ENCODE assay signal across 15 mouse cellular contexts in the genomic region with DNA sequence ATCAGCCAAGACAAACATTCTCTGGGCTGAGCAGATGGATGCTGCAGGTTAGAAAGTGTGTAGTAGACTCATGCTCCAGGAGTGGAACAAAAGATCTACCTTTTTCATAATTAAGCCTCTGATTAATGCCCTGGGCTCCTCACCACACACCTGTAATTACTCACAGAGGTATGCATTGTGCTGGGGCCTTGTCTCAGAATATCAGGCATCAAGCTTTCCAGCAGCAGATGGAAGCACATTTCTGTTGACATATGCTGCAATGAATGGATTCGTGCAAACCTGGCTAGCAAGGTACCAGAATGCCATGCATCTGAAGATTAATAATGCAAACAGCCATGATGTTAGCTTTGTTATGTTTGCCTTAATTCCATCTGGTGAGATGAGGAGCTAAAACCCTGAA.
DNase-seq lines count a peak whose midpoint lies in the region; ATAC-seq and TF ChIP-seq lines count a peak whose summit lies in the region.
"Had no signal": no experiment of that assay in that cellular context is flagged by ENCODE, and none has a peak within 500 bp of the region (broad histone marks: within the 10 kb centered on the region; RNA-seq: fewer than 3 reads in every experiment).

No protein-coding gene starts in this region.

- no peak overlapping the region for H3K4me3 ChIP-seq in forebrain, embryonic 13.5 days
- H3K4me3 ChIP-seq in forebrain, embryonic 15.5 days: no peak overlapping the region
- H3K4me3 ChIP-seq in midbrain, postnatal 0 days (ENCODE audit: low read depth, low read length): no peak overlapping the region
- no peak overlapping the region for H3K4me3 ChIP-seq in midbrain, embryonic 11.5 days (ENCODE audit: low read depth, low read length)
- no peak overlapping the region for H3K4me3 ChIP-seq in stomach, postnatal 0 days (ENCODE audit: low read depth, low read length)
- H3K4me3 ChIP-seq: embryonic facial prominence, embryonic 13.5 days; hindbrain, embryonic 10.5 days; midbrain, embryonic 12.5 days; neural tube, embryonic 12.5 days had no signal

- ATAC-seq in forebrain, embryonic 13.5 days: peak; percentile 41; the same call in 1 of the 2 replicates
- no peak for ATAC-seq in forebrain, embryonic 15.5 days (replicated peaks)
- no peak for ATAC-seq in midbrain, postnatal 0 days (ENCODE audit: low FRiP score)
- no peak for ATAC-seq in midbrain, embryonic 11.5 days (ENCODE audit: low FRiP score)
- ATAC-seq in stomach, postnatal 0 days (ENCODE audit: low FRiP score, low TSS enrichment): peak; percentile 72

- no peaks in the 10 kb centered on the region for H3K9me3 ChIP-seq in forebrain, embryonic 13.5 days (replicated peaks)
- H3K9me3 ChIP-seq in forebrain, embryonic 15.5 days: no peaks in the 10 kb centered on the region
- H3K9me3 ChIP-seq in midbrain, postnatal 0 days (ENCODE audit: low read length): no peaks in the 10 kb centered on the region
- H3K9me3 ChIP-seq in midbrain, embryonic 11.5 days (ENCODE audit: control insufficient read depth, low read length): no peaks in the 10 kb centered on the region
- no peaks in the 10 kb centered on the region for H3K9me3 ChIP-seq in stomach, postnatal 0 days (ENCODE audit: control insufficient read depth, low read length)
- H3K9me3 ChIP-seq: embryonic facial prominence, embryonic 13.5 days; hindbrain, embryonic 10.5 days; midbrain, embryonic 12.5 days; neural tube, embryonic 12.5 days had no signal

- no peaks in the 10 kb centered on the region for H3K27me3 ChIP-seq in forebrain, embryonic 13.5 days
- no peaks in the 10 kb centered on the region for H3K27me3 ChIP-seq in forebrain, embryonic 15.5 days
- H3K27me3 ChIP-seq in midbrain, postnatal 0 days (ENCODE audit: insufficient read depth, low read length): no peaks in the 10 kb centered on the region
- H3K27me3 ChIP-seq in midbrain, embryonic 11.5 days (ENCODE audit: control insufficient read depth, insufficient read depth, low read length): no peaks in the 10 kb centered on the region
- H3K27me3 ChIP-seq in stomach, postnatal 0 days (ENCODE audit: control insufficient read depth, insufficient read depth, low read length): no peaks in the 10 kb centered on the region
- H3K27me3 ChIP-seq: embryonic facial prominence, embryonic 13.5 days; midbrain, embryonic 12.5 days; neural tube, embryonic 12.5 days had no signal

- H3K36me3 ChIP-seq in forebrain, embryonic 13.5 days (ENCODE audit: poor library complexity, severe bottlenecking): no peaks in the 10 kb centered on the region
- no peaks in the 10 kb centered on the region for H3K36me3 ChIP-seq in forebrain, embryonic 15.5 days
- no peaks in the 10 kb centered on the region for H3K36me3 ChIP-seq in midbrain, postnatal 0 days (ENCODE audit: insufficient read depth, low read length)
- no peaks in the 10 kb centered on the region for H3K36me3 ChIP-seq in midbrain, embryonic 11.5 days (ENCODE audit: control insufficient read depth, insufficient read depth, low read length)
- no peaks in the 10 kb centered on the region for H3K36me3 ChIP-seq in stomach, postnatal 0 days (ENCODE audit: control insufficient read depth, insufficient read depth, low read length)
- H3K36me3 ChIP-seq: embryonic facial prominence, embryonic 13.5 days; hindbrain, embryonic 10.5 days; midbrain, embryonic 12.5 days; neural tube, embryonic 12.5 days had no signal

- no peak overlapping the region for H3K9ac ChIP-seq in forebrain, embryonic 13.5 days
- H3K9ac ChIP-seq in forebrain, embryonic 15.5 days (replicated peaks): no peak overlapping the region
- no peak overlapping the region for H3K9ac ChIP-seq in midbrain, postnatal 0 days (replicated peaks; ENCODE audit: low read length, poor library complexity, severe bottlenecking)
- H3K9ac ChIP-seq in midbrain, embryonic 11.5 days (ENCODE audit: low read length): no peak overlapping the region
- no peak overlapping the region for H3K9ac ChIP-seq in stomach, postnatal 0 days (ENCODE audit: low read length)
- H3K9ac ChIP-seq: embryonic facial prominence, embryonic 13.5 days; liver, embryonic 14.5 days; midbrain, embryonic 12.5 days; neural tube, embryonic 12.5 days had no signal

- peak; percentile 45 for DNase-seq in midbrain, postnatal 0 days (ENCODE audit: low spot score)
- no peak for DNase-seq in midbrain, embryonic 11.5 days (ENCODE audit: low spot score, missing footprints)
- DNase-seq in cerebellum, postnatal 25 days: peak; percentile 23 to 32
- peak; percentile 33 for DNase-seq in stomach, postnatal 0 days (ENCODE audit: low spot score)
- no peak for DNase-seq in T-cell, adult 2 months (ENCODE audit: low spot score)
- DNase-seq: gastrocnemius, postnatal 36 days; thymus, postnatal 14 days had no signal

- no peak overlapping the region for H3K4me2 ChIP-seq in forebrain, embryonic 13.5 days
- H3K4me2 ChIP-seq in forebrain, embryonic 15.5 days (replicated peaks): no peak overlapping the region
- no peak overlapping the region for H3K4me2 ChIP-seq in midbrain, postnatal 0 days (ENCODE audit: low read depth, low read length, poor library complexity, severe bottlenecking)
- H3K4me2 ChIP-seq in midbrain, embryonic 11.5 days: no peak overlapping the region
- H3K4me2 ChIP-seq in stomach, postnatal 0 days (replicated peaks; ENCODE audit: low read depth): no peak overlapping the region
- H3K4me2 ChIP-seq: embryonic facial prominence, embryonic 13.5 days; midbrain, embryonic 12.5 days; neural tube, embryonic 12.5 days had no signal

- no peak for TF ChIP-seq EP300 in stomach, postnatal 0 days (optimal IDR thresholded peaks at IDR 0.05)

- H3K27ac ChIP-seq in forebrain, embryonic 13.5 days: no peak overlapping the region
- H3K27ac ChIP-seq in forebrain, embryonic 15.5 days (replicated peaks): no peak overlapping the region; the same call in 1 of the 2 replicates
- H3K27ac ChIP-seq in midbrain, postnatal 0 days (ENCODE audit: low read depth, low read length): no peak overlapping the region
- no peak overlapping the region for H3K27ac ChIP-seq in midbrain, embryonic 11.5 days (ENCODE audit: low read depth, low read length)
- H3K27ac ChIP-seq in stomach, postnatal 0 days (replicated peaks): no peak overlapping the region
- H3K27ac ChIP-seq: embryonic facial prominence, embryonic 13.5 days; hindbrain, embryonic 10.5 days; liver, embryonic 14.5 days; macrophage; midbrain, embryonic 12.5 days; neural tube, embryonic 12.5 days had no signal

- no peak for TF ChIP-seq CTCF in midbrain, postnatal 0 days (IDR thresholded peaks at IDR 0.05)
- no peak for TF ChIP-seq CTCF in stomach, postnatal 0 days (IDR thresholded peaks at IDR 0.05; ENCODE audit: low read depth)

- peaks cover 27% of the 10 kb centered on the region for H3K4me1 ChIP-seq in forebrain, embryonic 13.5 days
- H3K4me1 ChIP-seq in forebrain, embryonic 15.5 days: peaks cover 22% of the 10 kb centered on the region
- H3K4me1 ChIP-seq in midbrain, postnatal 0 days (ENCODE audit: insufficient read depth, low read length): no peaks in the 10 kb centered on the region
- H3K4me1 ChIP-seq in midbrain, embryonic 11.5 days (ENCODE audit: control insufficient read depth, insufficient read depth, low read length): no peaks in the 10 kb centered on the region
- H3K4me1 ChIP-seq in stomach, postnatal 0 days (replicated peaks; ENCODE audit: control insufficient read depth, insufficient read depth): 0 out of 2 replicates have a peak, but pooled peaks cover 3% of the 10 kb centered on the region

- 78% methylated on average over 1 of the region's 1 CpGs for WGBS in forebrain, embryonic 13.5 days
- WGBS in forebrain, embryonic 15.5 days: 62% methylated on average over 1 of the region's 1 CpGs
- WGBS in midbrain, postnatal 0 days: 82% methylated on average over 1 of the region's 1 CpGs
- WGBS in midbrain, embryonic 11.5 days: 85% methylated on average over 1 of the region's 1 CpGs
- WGBS in stomach, postnatal 0 days: 47% methylated on average over 1 of the region's 1 CpGs

Comparison
In these comparisons a context has a peak if more than half of its experiments do, and no peak if none do; other contexts are left out.
1. ATAC-seq: peak in forebrain, embryonic 13.5 days (single experiment) and stomach, postnatal 0 days (single experiment); none in forebrain, embryonic 15.5 days (single experiment), midbrain, postnatal 0 days (single experiment) and midbrain, embryonic 11.5 days (single experiment).
2. DNase-seq: peak in midbrain, postnatal 0 days (single experiment), cerebellum, postnatal 25 days (2 of 2) and stomach, postnatal 0 days (single experiment); none in midbrain, embryonic 11.5 days (single experiment) and T-cell, adult 2 months (single experiment).